Mouse (Mus musculus) stomach, postnatal 0 days (tissue): ENCODE results near the gene Mettl1.

Experiments used
- CTCF ChIP-seq: IDR thresholded peaks from 2 replicates; pipeline ENCODE4 v1.5.1; 2016; ENCODE audit warnings: antibody characterized with exemption, low read depth, mild to moderate bottlenecking, moderate library complexity
- EP300 ChIP-seq: optimal IDR thresholded peaks from 2 replicates; pipeline ENCODE3; 2016; ENCODE audit warnings: antibody characterized with exemption

- TF ChIP-seq CTCF (no peak), EP300 (no peak)
Measured at GRCm38 (mm10) chr10:127017071-127017470, 24.1 kb upstream of the Mettl1 start.
